Mouse (Mus musculus) erythroblast, embryonic 14.5 days (primary cell): Measurements from ENCODE around the gene Nipsnap3b.

Experiments
- GATA1 ChIP-seq: IDR thresholded peaks from 2 replicates; pipeline ENCODE4 v1.6.1; 2012; ENCODE audit warnings: low read length, inconsistent platforms, mixed read lengths
- TAL1 ChIP-seq: IDR thresholded peaks from 3 replicates; pipeline ENCODE4 v1.6.1; 2012; ENCODE audit warnings: low read length, inconsistent platforms, mixed read lengths

GRCm38 (mm10) chr4:52964247-52964646 is 47.4 kb upstream of the Nipsnap3b start, which contains the start of gene Olfr270:
- TF ChIP-seq GATA1: no peak
- no peak for TF ChIP-seq TAL1
